Mouse (Mus musculus): ENCODE measurements around the gene Wdr41.

DNA sequence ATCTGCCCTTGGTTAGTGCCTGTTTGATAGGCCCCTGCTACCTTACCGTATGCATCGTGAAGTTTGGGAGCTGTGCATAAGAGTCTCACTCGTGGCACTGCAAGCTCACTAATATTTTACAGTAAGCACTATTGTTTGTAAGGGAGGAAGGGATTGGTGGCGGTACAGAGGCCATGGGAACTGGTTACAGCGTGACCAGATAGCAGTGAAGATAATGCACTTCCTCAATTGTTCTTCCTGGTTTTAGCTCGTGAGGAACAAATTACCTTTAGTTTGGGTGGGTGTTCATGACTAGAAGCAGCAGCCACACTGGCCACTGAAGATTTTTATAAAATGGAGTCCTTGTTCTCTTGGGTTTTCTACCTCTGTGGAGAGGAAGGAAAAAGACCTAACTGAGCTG lies 43.2 kb downstream of the Wdr41 start:
- TF ChIP-seq CTCF (IDR thresholded peaks at IDR 0.05; ENCODE audit: control insufficient read depth, insufficient read depth, insufficient read length) (no peak), CEBPB (IDR thresholded peaks at IDR 0.05; ENCODE audit: low read depth) (no peak), MYOD1 (IDR thresholded peaks at IDR 0.05; ENCODE audit: control insufficient read depth, insufficient read length, low read depth) (no peak), MYOG (IDR thresholded peaks at IDR 0.05; ENCODE audit: control insufficient read depth, extremely low read depth, insufficient read length) (no peak), MAX (IDR thresholded peaks at IDR 0.05) (no peak), USF1 (IDR thresholded peaks at IDR 0.05; ENCODE audit: low read depth) (no peak)

Measured in C2C12 (cell line).